Mouse (Mus musculus) thymus, adult 2 months (tissue): Measurements from ENCODE around the gene Ear1.
"Not testable (repeated sequence)": the region's sequence is repeated elsewhere in the genome, so short reads cannot be mapped to it uniquely, and the experiment has no call there.

Experiments
- CTCF ChIP-seq: fragments of 200-500 bp; IDR thresholded peaks from 2 replicates; pipeline ENCODE4 v1.5.1; 2012; ENCODE audit warnings: mild to moderate bottlenecking, control low read depth, low read length, moderate library complexity, borderline replicate concordance; ENCODE audit not compliant: control insufficient read depth, poor library complexity, insufficient read depth; ENCODE audit errors: extremely low read depth
- POLR2A ChIP-seq: fragments of 200-500 bp; IDR thresholded peaks from 2 replicates; pipeline ENCODE4 v1.6.1; 2012; ENCODE audit warnings: mild to moderate bottlenecking, low read length, control low read depth, moderate library complexity; ENCODE audit not compliant: control insufficient read depth, poor library complexity, insufficient read depth; ENCODE audit errors: extremely low read depth

DNA sequence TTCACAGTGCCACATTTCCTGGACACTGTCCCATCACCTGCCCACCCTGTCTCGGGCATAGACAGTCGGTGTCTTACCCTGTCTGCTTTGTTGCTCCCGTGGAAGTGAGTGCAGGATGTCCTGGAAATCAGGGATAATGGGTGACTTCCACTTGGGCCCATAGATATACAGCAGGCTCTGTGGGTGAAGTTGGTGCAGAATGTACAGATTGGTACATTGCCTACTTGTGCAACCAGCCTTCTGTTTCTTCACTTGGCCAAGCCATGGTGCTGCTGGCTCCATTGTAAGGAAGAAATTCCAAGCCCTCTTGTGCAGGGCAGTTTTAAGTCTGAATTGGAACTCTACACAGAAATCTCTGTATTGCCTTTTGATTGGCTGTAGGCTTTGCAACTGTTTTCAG lies 48.1 kb upstream of the Ear1 start, which contains the start of gene Ear10:
- not testable (repeated sequence) for TF ChIP-seq CTCF, POLR2A
